Mouse (Mus musculus) embryo, embryonic 11.5 days (tissue): ENCODE measurements around the gene Ints2.

Experiments used
- DNase-seq: peaks from one replicate; pipeline ENCODE4 v3.0.0-alpha.2; 2012; ENCODE audit warnings: low read depth, low spot score

Ints2 gene

DNA sequence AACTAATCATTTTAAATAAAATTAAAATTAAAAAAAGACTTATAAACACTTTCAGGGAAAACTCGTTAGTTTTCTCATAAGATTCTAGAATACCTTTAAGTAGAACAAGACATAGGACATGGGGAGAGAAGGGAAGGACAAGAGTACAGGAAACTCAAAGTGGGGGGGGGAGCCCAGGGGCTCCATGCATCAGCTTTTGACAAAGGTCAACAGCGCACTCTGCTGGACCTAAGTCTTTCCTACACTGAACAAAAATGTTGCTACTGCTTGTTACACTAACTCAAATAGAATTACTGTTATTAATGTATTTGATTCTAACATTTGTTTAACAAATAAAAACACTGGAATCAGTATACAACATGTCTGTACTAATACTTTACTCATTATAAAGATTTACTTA, 83.2 kb downstream of the Ints2 start:
- DNase-seq, result peak; percentile 32

DNA sequence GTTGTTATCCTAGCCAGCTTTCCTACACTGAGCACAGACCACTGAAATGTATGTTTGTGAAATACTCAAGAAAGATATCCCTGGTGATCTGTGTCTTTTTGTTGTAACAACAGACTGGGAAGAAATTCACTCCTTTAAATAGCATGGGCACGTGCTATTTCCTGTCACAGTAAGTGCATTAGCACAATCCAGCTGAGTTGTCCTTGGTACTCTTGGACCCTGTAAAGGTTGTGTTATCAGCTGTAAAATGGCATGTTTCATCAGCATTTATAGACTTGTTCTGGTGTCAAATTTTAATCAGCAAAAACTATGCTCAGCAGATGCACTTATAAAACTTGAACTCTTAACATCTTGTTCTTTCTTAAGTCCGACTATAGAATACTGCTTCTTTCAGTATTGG, 86.6 kb downstream of the Ints2 start:
- no peak for DNase-seq
